Mouse (Mus musculus): Measurements from ENCODE around the gene Med15. TPM values are rescaled to one million over a fixed set of nuclear protein-coding genes. Genes with fewer than 3 reads are reported as not detected.

Gene Med15
- polyA plus RNA-seq, 1 experiment from 2014 or later = 19.4 TPM

- ATAC-seq (ENCODE audit: low FRiP score, low TSS enrichment) = no peak
- DNase-seq (ENCODE audit: low spot score) = no peak
- no peaks in the 10 kb centered on the region for H3K4me1 ChIP-seq (replicated peaks; ENCODE audit: control insufficient read depth, insufficient read depth)
- H3K27ac ChIP-seq (replicated peaks) = no peak overlapping the region
- no peak overlapping the region for H3K4me2 ChIP-seq (replicated peaks; ENCODE audit: low read depth)
- TF ChIP-seq EP300 (optimal IDR thresholded peaks at IDR 0.05) = no peak
- no peak for TF ChIP-seq CTCF (IDR thresholded peaks at IDR 0.05; ENCODE audit: low read depth)
- no peak overlapping the region for H3K4me3 ChIP-seq (ENCODE audit: low read depth, low read length)
- no peak overlapping the region for H3K9ac ChIP-seq (ENCODE audit: low read length)
- WGBS = 80% methylated on average over 3 of the region's 3 CpGs
- no peaks in the 10 kb centered on the region for H3K27me3 ChIP-seq (ENCODE audit: control insufficient read depth, insufficient read depth, low read length)
- H3K36me3 ChIP-seq (ENCODE audit: control insufficient read depth, insufficient read depth, low read length) = peaks cover 23% of the 10 kb centered on the region; the same call in 1 of the 2 replicates
- no peaks in the 10 kb centered on the region for H3K9me3 ChIP-seq (ENCODE audit: control insufficient read depth, low read length)
These were observed 93.6 kb downstream of the Med15 start for GRCm38 (mm10) chr16:17639081-17639480.

- no peak overlapping the region for H3K4me2 ChIP-seq (replicated peaks; ENCODE audit: low read depth)
- H3K9ac ChIP-seq (ENCODE audit: low read length) = no peak overlapping the region
- peaks cover 29% of the 10 kb centered on the region for H3K36me3 ChIP-seq (ENCODE audit: control insufficient read depth, insufficient read depth, low read length)
- WGBS = 90% methylated on average over 9 of the region's 9 CpGs
- no peak overlapping the region for H3K27ac ChIP-seq (replicated peaks)
- no peaks in the 10 kb centered on the region for H3K4me1 ChIP-seq (replicated peaks; ENCODE audit: control insufficient read depth, insufficient read depth)
- DNase-seq (ENCODE audit: low spot score) (no peak), ATAC-seq (ENCODE audit: low FRiP score, low TSS enrichment) (peak; percentile 47)
- no peaks in the 10 kb centered on the region for H3K9me3 ChIP-seq (ENCODE audit: control insufficient read depth, low read length)
- H3K4me3 ChIP-seq (ENCODE audit: low read depth, low read length) = no peak overlapping the region
- TF ChIP-seq EP300 (optimal IDR thresholded peaks at IDR 0.05) (no peak), CTCF (IDR thresholded peaks at IDR 0.05; ENCODE audit: low read depth) (no peak)
- no peaks in the 10 kb centered on the region for H3K27me3 ChIP-seq (ENCODE audit: control insufficient read depth, insufficient read depth, low read length)
These were observed 94.6 kb downstream of the Med15 start for GRCm38 (mm10) chr16:17638036-17638628.

GRCm38 (mm10) chr16:17637610-17638009 lies 95.1 kb downstream of the Med15 start:
- 73% methylated on average over 2 of the region's 2 CpGs for WGBS
- no peak overlapping the region for H3K27ac ChIP-seq (replicated peaks)
- no peak overlapping the region for H3K9ac ChIP-seq (ENCODE audit: low read length)
- ATAC-seq (ENCODE audit: low FRiP score, low TSS enrichment) (no peak), DNase-seq (ENCODE audit: low spot score) (no peak)
- no peak overlapping the region for H3K4me2 ChIP-seq (replicated peaks; ENCODE audit: low read depth)
- TF ChIP-seq EP300 (optimal IDR thresholded peaks at IDR 0.05) = no peak
- peak; percentile 45 for TF ChIP-seq CTCF (IDR thresholded peaks at IDR 0.05; ENCODE audit: low read depth)
- peaks cover 27% of the 10 kb centered on the region for H3K36me3 ChIP-seq (ENCODE audit: control insufficient read depth, insufficient read depth, low read length)
- no peaks in the 10 kb centered on the region for H3K27me3 ChIP-seq (ENCODE audit: control insufficient read depth, insufficient read depth, low read length)
- H3K4me1 ChIP-seq (replicated peaks; ENCODE audit: control insufficient read depth, insufficient read depth) = no peaks in the 10 kb centered on the region
- H3K4me3 ChIP-seq (ENCODE audit: low read depth, low read length) = no peak overlapping the region
- H3K9me3 ChIP-seq (ENCODE audit: control insufficient read depth, low read length) = no peaks in the 10 kb centered on the region

GRCm38 (mm10) chr16:17636904-17637303 lies 95.8 kb downstream of the Med15 start:
- Histone ChIP-seq H3K9ac (ENCODE audit: low read length) (no peak overlapping the region), H3K27me3 (ENCODE audit: control insufficient read depth, insufficient read depth, low read length) (no peaks in the 10 kb centered on the region), H3K36me3 (ENCODE audit: control insufficient read depth, insufficient read depth, low read length) (peaks cover 27% of the 10 kb centered on the region), H3K9me3 (ENCODE audit: control insufficient read depth, low read length) (no peaks in the 10 kb centered on the region), H3K4me2 (replicated peaks; ENCODE audit: low read depth) (no peak overlapping the region), H3K27ac (replicated peaks) (no peak overlapping the region), H3K4me1 (replicated peaks; ENCODE audit: control insufficient read depth, insufficient read depth) (no peaks in the 10 kb centered on the region), H3K4me3 (ENCODE audit: low read depth, low read length) (no peak overlapping the region)
- 81% methylated on average over 2 of the region's 2 CpGs for WGBS
- no peak for ATAC-seq (ENCODE audit: low FRiP score, low TSS enrichment)
- no peak for DNase-seq (ENCODE audit: low spot score)
- TF ChIP-seq CTCF (IDR thresholded peaks at IDR 0.05; ENCODE audit: low read depth) = no peak
- TF ChIP-seq EP300 (optimal IDR thresholded peaks at IDR 0.05) = no peak

- Histone ChIP-seq H3K4me3 (ENCODE audit: low read depth, low read length) (no peak overlapping the region), H3K27me3 (ENCODE audit: control insufficient read depth, insufficient read depth, low read length) (no peaks in the 10 kb centered on the region), H3K9me3 (ENCODE audit: control insufficient read depth, low read length) (no peaks in the 10 kb centered on the region), H3K9ac (ENCODE audit: low read length) (no peak overlapping the region), H3K27ac (replicated peaks) (no peak overlapping the region), H3K4me1 (replicated peaks; ENCODE audit: control insufficient read depth, insufficient read depth) (no peaks in the 10 kb centered on the region), H3K4me2 (replicated peaks; ENCODE audit: low read depth) (no peak overlapping the region), H3K36me3 (ENCODE audit: control insufficient read depth, insufficient read depth, low read length) (peaks cover 26% of the 10 kb centered on the region)
- no peak for ATAC-seq (ENCODE audit: low FRiP score, low TSS enrichment)
- WGBS = 75% methylated on average over 8 of the region's 8 CpGs
- TF ChIP-seq CTCF (IDR thresholded peaks at IDR 0.05; ENCODE audit: low read depth) = peak; percentile 45
- TF ChIP-seq EP300 (optimal IDR thresholded peaks at IDR 0.05) = no peak
- DNase-seq (ENCODE audit: low spot score) = no peak
These were observed 99.1 kb downstream of the Med15 start for GRCm38 (mm10) chr16:17633481-17634181.

- H3K27me3 ChIP-seq (ENCODE audit: control insufficient read depth, insufficient read depth, low read length) = no peaks in the 10 kb centered on the region
- DNase-seq (ENCODE audit: low spot score) = no peak
- no peak overlapping the region for H3K27ac ChIP-seq (replicated peaks)
- H3K4me2 ChIP-seq (replicated peaks; ENCODE audit: low read depth) = no peak overlapping the region
- no peaks in the 10 kb centered on the region for H3K4me1 ChIP-seq (replicated peaks; ENCODE audit: control insufficient read depth, insufficient read depth)
- no peak for ATAC-seq (ENCODE audit: low FRiP score, low TSS enrichment)
- WGBS = 94% methylated on average over 2 of the region's 2 CpGs
- H3K9me3 ChIP-seq (ENCODE audit: control insufficient read depth, low read length) = no peaks in the 10 kb centered on the region
- peaks cover 24% of the 10 kb centered on the region for H3K36me3 ChIP-seq (ENCODE audit: control insufficient read depth, insufficient read depth, low read length)
- no peak overlapping the region for H3K4me3 ChIP-seq (ENCODE audit: low read depth, low read length)
- no peak overlapping the region for H3K9ac ChIP-seq (ENCODE audit: low read length)
- TF ChIP-seq CTCF (IDR thresholded peaks at IDR 0.05; ENCODE audit: low read depth) (no peak), EP300 (optimal IDR thresholded peaks at IDR 0.05) (no peak)
These were observed 100.1 kb downstream of the Med15 start for GRCm38 (mm10) chr16:17632580-17632979.

Measured in stomach, postnatal 0 days (tissue).